Mouse (Mus musculus): ENCODE data around the gene Hapln2. TPM values are rescaled to one million over a fixed set of nuclear protein-coding genes. Genes with fewer than 3 reads are reported as not detected.

Gene Hapln2
- polyA plus RNA-seq, 1 experiment from 2014 or later = 0.10 TPM

DNA sequence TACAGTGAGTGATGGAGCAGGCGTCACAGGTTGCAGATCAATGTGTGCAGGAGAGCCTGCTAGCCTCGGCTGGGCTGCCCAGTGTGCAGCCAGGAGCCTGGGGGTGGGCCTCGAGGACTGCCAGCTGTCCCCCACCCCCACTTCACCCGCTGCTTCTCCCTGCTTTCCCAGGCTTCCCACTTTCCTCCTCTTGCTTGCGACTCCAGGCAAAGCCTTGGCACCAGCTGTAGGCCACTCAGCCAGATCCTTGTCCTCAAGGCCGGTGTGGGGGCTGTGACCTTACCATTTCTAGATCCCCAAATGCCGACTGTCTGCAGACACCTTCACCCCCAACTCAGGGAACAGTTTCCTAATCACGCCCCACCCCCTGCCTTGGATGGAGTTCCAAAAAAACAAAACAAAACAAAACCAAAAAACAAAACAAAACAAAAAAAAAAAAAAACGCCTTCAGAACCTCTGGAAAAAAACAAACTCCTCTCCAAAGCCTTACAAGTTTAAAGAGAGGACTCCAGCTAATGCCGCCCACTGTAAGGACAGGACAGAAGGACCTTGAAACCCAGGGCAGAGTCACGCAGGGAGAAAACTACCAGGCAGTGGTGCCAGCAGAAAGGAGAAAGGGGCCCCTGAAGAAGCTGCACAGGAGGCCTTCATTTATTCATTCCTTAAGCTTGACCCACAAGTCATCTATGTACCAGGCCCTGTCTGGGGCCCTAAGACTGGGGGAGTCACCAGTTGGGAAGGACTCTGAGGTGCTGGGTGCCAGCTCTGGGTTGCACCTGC is 26.4 kb downstream of the Hapln2 start:
- H3K4me3 ChIP-seq (replicated peaks) = peak overlapping the region; percentile 48
- H3K9ac ChIP-seq (replicated peaks) = no peak overlapping the region; the same call in 1 of the 2 replicates
- H3K4me1 ChIP-seq (replicated peaks) = peaks cover 23% of the 10 kb centered on the region
- H3K4me2 ChIP-seq = peak overlapping the region; percentile 76
- 14% methylated on average over 11 of the region's 11 CpGs for WGBS
- peaks cover 99% of the 10 kb centered on the region for H3K27me3 ChIP-seq
- H3K9me3 ChIP-seq = peaks cover 9% of the 10 kb centered on the region
- no peak for ATAC-seq (ENCODE audit: insufficient number of reproducible peaks, insufficient read depth, low FRiP score, low TSS enrichment, low read depth)
- H3K27ac ChIP-seq = no peak overlapping the region
- no peaks in the 10 kb centered on the region for H3K36me3 ChIP-seq

DNA sequence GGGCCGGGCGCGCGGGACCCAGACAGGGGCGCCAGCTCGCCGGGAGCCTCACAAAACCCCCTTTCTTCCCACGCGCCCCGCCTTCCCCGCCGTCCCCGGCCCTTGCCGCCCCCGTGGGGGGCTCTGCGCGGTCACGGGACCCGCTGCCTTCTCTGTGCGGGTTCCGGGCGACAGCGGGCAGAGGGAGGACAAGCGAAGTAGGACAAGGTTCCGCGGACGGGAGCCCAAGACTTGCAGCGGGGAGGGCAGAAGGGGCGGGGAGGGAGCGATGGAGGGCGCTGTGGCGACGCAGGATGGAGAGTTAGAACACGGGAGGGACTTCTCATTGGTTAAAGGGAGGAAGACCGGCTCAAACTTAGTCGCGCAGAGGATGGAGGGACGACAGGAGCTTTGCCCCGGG is 27.2 kb downstream of the Hapln2 start, which contains the start of gene Bcan:
Gene Bcan (minus strand): TSS at position 50 of the 400 bp plus-strand sequence.
- WGBS = 1% methylated on average over 39 of the region's 39 CpGs
- Histone ChIP-seq H3K4me2 (peak within 1 kb of the TSS; percentile 76), H3K36me3 (no peaks in the 10 kb centered on the region), H3K4me3 (replicated peaks) (peak within 1 kb of the TSS; percentile 48), H3K9me3 (peaks cover 7% of the 10 kb centered on the region), H3K9ac (replicated peaks) (peak within 1 kb of the TSS; percentile 34), H3K27ac (no peak within 1 kb of the TSS), H3K27me3 (peaks cover 100% of the 10 kb centered on the region), H3K4me1 (replicated peaks) (peaks cover 23% of the 10 kb centered on the region)
- no peak for ATAC-seq (ENCODE audit: insufficient number of reproducible peaks, insufficient read depth, low FRiP score, low TSS enrichment, low read depth)

DNA sequence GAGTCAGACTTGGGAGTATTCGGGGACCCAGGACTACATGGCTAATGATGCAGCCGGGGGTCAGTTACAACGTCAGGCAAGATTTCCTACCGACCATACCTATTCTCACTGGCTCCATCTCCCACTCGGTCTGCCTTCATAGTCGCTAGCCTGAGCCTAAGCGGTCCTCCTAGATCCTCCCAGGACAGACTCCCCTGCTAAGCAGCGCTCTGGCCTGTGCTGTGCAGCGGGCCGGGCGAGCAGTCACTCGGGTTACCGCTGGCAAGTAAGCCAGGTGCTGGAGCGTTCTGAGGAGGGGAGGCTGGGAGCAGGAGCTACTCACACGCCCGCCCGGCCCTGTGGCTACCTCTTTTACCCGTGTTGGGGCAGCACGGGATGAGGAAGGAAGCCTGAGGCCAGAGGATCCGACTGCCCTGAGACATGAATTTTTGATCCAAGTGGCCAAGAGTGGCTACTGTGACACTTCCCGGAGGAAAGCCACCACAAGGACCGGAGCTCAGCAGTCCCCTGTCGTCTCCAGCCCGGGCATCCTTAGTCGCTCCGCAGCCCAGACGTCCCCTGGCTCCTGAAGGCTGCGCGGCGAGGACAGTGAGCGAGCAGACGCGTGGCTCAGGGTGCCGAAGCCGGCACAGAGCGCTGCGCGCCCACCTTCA is 28.0 kb downstream of the Hapln2 start:
- Histone ChIP-seq H3K27ac (no peak overlapping the region), H3K4me2 (peak overlapping the region; percentile 76), H3K4me3 (replicated peaks) (peak overlapping the region; percentile 48), H3K27me3 (peaks cover 100% of the 10 kb centered on the region), H3K36me3 (no peaks in the 10 kb centered on the region), H3K4me1 (replicated peaks) (peaks cover 23% of the 10 kb centered on the region), H3K9me3 (peaks cover 7% of the 10 kb centered on the region), H3K9ac (replicated peaks) (no peak overlapping the region)
- no peak for ATAC-seq (ENCODE audit: insufficient number of reproducible peaks, insufficient read depth, low FRiP score, low TSS enrichment, low read depth)
- WGBS = 1% methylated on average over 37 of the region's 38 CpGs

DNA sequence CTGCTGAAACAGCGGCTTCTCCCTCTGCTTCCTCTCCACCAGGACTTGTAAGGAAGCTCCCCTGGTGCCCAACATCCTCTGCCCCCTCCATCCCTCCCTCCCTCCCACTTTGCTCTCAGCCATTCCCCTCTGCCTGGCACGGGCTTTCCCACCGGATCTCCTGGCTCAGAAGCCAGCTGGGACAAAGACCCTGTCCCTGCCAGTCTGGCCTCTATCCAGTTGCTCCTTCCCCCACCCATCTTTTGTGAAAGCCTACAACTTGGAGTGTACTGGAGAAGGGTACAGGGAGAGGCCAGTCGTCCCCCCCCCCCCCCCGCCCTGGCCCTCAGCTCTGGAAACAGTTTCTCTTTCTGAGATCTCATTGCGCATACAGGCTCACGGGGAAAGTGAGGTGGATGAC is 28.6 kb downstream of the Hapln2 start:
- H3K9me3 ChIP-seq = peaks cover 7% of the 10 kb centered on the region
- H3K4me2 ChIP-seq = no peak overlapping the region
- 2% methylated on average over 6 of the region's 7 CpGs for WGBS
- H3K27me3 ChIP-seq = peaks cover 100% of the 10 kb centered on the region
- H3K27ac ChIP-seq = no peak overlapping the region
- peaks cover 23% of the 10 kb centered on the region for H3K4me1 ChIP-seq (replicated peaks)
- no peak for ATAC-seq (ENCODE audit: insufficient number of reproducible peaks, insufficient read depth, low FRiP score, low TSS enrichment, low read depth)
- H3K9ac ChIP-seq (replicated peaks) = no peak overlapping the region
- H3K4me3 ChIP-seq (replicated peaks) = no peak overlapping the region
- no peaks in the 10 kb centered on the region for H3K36me3 ChIP-seq

DNA sequence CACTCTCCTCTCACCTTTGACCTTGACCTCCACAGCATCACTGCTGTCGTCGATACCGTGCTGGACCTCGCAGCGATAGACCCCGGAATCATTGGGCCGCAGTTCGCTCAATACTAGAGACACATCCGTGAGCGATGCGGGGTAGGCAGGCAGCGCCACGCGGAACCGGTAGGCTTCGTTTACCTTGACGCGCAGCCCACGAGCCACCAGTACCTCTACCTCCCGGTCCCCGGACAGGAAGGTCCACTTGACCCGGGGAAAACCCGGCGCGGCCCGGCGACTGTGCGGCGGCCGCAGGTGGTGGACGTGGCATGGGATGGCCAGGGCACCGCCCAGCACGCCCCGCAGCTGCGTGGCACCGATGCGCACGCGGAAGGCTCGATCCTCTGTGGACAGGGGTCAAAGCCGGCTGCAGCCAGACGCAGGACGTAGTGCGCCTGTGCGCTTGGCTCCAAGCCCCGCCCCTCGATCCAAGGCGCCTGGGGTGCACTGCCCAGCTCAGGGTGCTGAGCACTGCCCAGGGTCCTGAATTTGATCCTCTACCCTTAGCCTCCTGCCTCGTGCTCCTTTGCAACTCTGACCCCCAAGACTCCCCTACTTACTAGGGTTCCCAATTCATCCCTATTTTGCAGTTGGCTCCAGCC is 30.3 kb downstream of the Hapln2 start:
- H3K27me3 ChIP-seq = peaks cover 100% of the 10 kb centered on the region
- no peak for ATAC-seq (ENCODE audit: insufficient number of reproducible peaks, insufficient read depth, low FRiP score, low TSS enrichment, low read depth)
- H3K4me3 ChIP-seq (replicated peaks) = peak overlapping the region; percentile 35
- no peaks in the 10 kb centered on the region for H3K36me3 ChIP-seq
- 1% methylated on average over 49 of the region's 49 CpGs for WGBS
- peak overlapping the region; percentile 54 for H3K4me2 ChIP-seq
- H3K9ac ChIP-seq (replicated peaks) = no peak overlapping the region; the same call in 1 of the 2 replicates
- no peak overlapping the region for H3K27ac ChIP-seq
- H3K9me3 ChIP-seq = no peaks in the 10 kb centered on the region
- H3K4me1 ChIP-seq (replicated peaks) = peaks cover 23% of the 10 kb centered on the region

DNA sequence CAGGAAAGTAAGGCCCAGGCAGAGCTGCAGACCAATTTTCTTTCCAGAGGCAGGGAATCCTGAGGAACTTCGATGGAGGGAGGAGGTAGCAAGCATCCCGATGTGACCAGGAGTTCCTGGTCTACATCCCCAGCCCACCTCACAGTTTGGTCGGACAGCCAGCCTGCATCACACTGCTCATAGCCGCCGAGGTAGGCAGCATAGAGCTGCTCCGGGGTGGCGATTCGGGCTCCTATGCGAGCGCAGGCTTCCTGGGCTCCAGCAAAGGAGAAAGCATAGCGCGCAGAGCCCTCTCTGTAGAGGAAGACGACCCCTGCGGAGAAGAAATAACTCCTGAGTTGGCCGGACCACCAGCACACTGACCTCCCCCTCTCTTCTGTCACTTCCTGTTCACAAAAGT is 31.0 kb downstream of the Hapln2 start:
- Histone ChIP-seq H3K9me3 (no peaks in the 10 kb centered on the region), H3K36me3 (no peaks in the 10 kb centered on the region), H3K27ac (no peak overlapping the region), H3K27me3 (peaks cover 100% of the 10 kb centered on the region), H3K4me2 (peak overlapping the region; percentile 54; the same call in 1 of the 2 replicates), H3K9ac (replicated peaks) (no peak overlapping the region), H3K4me3 (replicated peaks) (no peak overlapping the region), H3K4me1 (replicated peaks) (peaks cover 23% of the 10 kb centered on the region)
- no peak for ATAC-seq (ENCODE audit: insufficient number of reproducible peaks, insufficient read depth, low FRiP score, low TSS enrichment, low read depth)
- WGBS = 2% methylated on average over 15 of the region's 15 CpGs

DNA sequence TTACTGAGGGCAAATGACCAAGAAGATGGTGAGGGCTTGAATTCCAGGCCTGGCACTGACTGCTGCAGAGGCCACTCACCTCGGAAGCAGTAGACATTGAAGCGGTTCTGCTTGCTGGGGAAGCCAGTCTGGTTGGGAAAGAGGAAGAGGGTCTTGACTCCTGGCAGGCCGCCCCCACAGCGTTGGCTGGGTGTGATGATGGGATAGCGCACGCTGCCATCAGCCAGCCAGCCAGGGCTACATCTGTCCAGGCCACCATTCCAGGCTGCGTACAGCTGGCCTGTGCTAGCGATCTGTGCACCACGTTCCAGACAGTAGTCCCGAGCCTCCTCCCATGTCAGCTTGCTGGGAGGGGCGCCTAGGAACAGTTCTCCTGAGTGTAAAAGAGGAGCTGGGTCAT is 32.1 kb downstream of the Hapln2 start:
- no peak overlapping the region for H3K4me2 ChIP-seq
- H3K36me3 ChIP-seq = no peaks in the 10 kb centered on the region
- H3K4me3 ChIP-seq (replicated peaks) = no peak overlapping the region
- H3K27me3 ChIP-seq = peaks cover 100% of the 10 kb centered on the region
- ATAC-seq (ENCODE audit: insufficient number of reproducible peaks, insufficient read depth, low FRiP score, low TSS enrichment, low read depth) = no peak
- WGBS = 24% methylated on average over 11 of the region's 11 CpGs
- no peaks in the 10 kb centered on the region for H3K9me3 ChIP-seq
- H3K27ac ChIP-seq = no peak overlapping the region
- peaks cover 21% of the 10 kb centered on the region for H3K4me1 ChIP-seq (replicated peaks)
- H3K9ac ChIP-seq (replicated peaks) = no peak overlapping the region

DNA sequence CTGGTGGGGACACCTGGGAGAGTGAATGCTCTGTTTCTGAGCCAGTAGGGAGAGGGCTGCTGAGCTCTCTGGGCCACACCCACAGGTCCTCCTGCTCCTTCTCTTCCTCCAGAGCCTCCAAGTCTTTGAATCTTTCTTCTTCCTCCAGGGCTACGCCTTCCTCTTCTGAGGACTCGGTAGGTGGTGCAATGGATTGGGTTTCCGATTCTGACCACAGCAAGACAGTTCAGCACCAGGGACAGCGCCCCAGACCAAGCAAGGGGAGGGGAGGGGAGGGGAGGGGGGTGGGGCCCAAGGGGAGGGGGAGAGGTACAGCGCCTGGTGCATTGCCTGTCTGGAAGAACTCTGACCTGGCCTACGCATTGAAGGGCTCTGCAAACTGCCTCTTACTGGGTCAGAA is 33.9 kb downstream of the Hapln2 start:
- Histone ChIP-seq H3K27ac (no peak overlapping the region), H3K9ac (replicated peaks) (no peak overlapping the region), H3K4me2 (no peak overlapping the region), H3K27me3 (peaks cover 100% of the 10 kb centered on the region), H3K4me3 (replicated peaks) (no peak overlapping the region), H3K9me3 (no peaks in the 10 kb centered on the region), H3K4me1 (replicated peaks) (peaks cover 11% of the 10 kb centered on the region), H3K36me3 (no peaks in the 10 kb centered on the region)
- 3% methylated on average over 5 of the region's 6 CpGs for WGBS
- no peak for ATAC-seq (ENCODE audit: insufficient number of reproducible peaks, insufficient read depth, low FRiP score, low TSS enrichment, low read depth)

DNA sequence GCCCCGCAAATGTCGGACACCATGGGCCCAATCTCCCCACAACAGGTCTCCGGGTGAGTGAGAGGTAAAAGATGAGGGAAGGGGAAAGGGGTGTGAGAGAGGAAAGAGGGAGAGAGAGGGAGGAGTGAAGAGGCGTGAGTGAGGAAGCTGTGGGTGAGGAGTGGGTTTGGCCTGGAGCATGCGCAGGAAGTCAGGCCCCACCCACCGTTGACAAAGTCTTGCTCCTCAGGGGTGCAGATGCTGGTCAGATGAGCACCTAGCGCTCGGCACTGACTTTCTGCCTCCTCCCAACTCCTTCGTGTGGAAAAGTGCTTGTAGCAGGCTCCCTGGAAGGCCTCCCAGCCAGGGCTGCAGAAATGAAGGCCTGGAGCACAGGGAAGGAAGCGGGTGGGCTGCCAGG is 37.4 kb downstream of the Hapln2 start:
- H3K4me2 ChIP-seq = no peak overlapping the region
- 33% methylated on average over 10 of the region's 10 CpGs for WGBS
- no peak overlapping the region for H3K27ac ChIP-seq
- no peaks in the 10 kb centered on the region for H3K9me3 ChIP-seq
- H3K4me3 ChIP-seq (replicated peaks) = no peak overlapping the region
- H3K36me3 ChIP-seq = no peaks in the 10 kb centered on the region
- peaks cover 74% of the 10 kb centered on the region for H3K27me3 ChIP-seq
- no peak overlapping the region for H3K9ac ChIP-seq (replicated peaks)
- H3K4me1 ChIP-seq (replicated peaks) = peaks cover 32% of the 10 kb centered on the region
- ATAC-seq (ENCODE audit: insufficient number of reproducible peaks, insufficient read depth, low FRiP score, low TSS enrichment, low read depth) = no peak

DNA sequence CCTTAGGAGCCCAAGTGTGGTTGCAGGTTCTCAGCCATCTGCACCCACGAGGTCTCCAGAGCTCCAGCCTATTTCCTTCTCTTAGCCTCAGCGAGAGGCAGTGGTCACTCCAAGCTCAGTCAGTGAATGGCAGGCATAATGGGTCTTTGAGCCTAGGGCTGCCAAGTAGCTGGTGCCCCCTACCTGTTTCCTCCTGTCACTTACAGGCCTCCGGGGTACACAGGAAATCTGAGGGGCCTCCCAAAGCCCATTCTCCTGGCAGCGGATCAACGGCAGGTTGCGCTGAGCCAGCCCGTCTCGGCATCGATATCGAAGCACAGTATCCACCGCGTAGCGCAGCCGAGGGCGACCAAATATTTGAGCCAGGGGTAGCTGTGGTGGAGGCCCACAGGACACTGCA is 39.3 kb downstream of the Hapln2 start:
- 7% methylated on average over 15 of the region's 15 CpGs for WGBS
- H3K9me3 ChIP-seq = no peaks in the 10 kb centered on the region
- ATAC-seq (ENCODE audit: insufficient number of reproducible peaks, insufficient read depth, low FRiP score, low TSS enrichment, low read depth) = 0 out of 2 replicates have a peak, but pooled peaks have one; percentile 3
- H3K36me3 ChIP-seq = no peaks in the 10 kb centered on the region
- peak overlapping the region; percentile 39 for H3K4me3 ChIP-seq (replicated peaks)
- peaks cover 64% of the 10 kb centered on the region for H3K27me3 ChIP-seq
- H3K9ac ChIP-seq (replicated peaks) = 0 out of 2 replicates have a peak overlapping the region, but pooled peaks have one; percentile 34
- H3K4me1 ChIP-seq (replicated peaks) = peaks cover 46% of the 10 kb centered on the region
- H3K4me2 ChIP-seq = peak overlapping the region; percentile 80
- no peak overlapping the region for H3K27ac ChIP-seq

DNA sequence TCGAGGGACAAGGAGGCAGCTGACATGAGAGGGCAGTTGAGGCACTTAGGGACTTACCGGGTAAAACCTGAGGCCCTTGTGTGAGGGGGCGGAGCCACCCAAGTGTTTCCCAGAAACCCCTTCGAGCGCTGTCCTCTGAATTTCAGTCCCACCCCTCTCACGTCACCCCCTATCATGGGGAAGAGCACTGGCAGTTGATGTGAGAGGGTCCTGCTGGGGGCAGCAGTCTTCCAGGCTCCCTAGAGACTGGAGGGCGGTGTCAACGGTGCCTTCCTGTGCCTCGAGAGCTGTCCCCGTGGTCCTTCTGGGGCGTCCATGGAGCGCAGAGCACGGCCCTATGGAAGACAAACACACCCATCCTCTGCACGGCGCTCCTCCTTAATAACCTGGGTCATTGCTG is 39.8 kb downstream of the Hapln2 start:
- Histone ChIP-seq H3K9me3 (no peaks in the 10 kb centered on the region), H3K9ac (replicated peaks) (0 out of 2 replicates have a peak overlapping the region, but pooled peaks have one; percentile 34), H3K36me3 (no peaks in the 10 kb centered on the region), H3K4me3 (replicated peaks) (peak overlapping the region; percentile 39), H3K4me1 (replicated peaks) (peaks cover 51% of the 10 kb centered on the region), H3K27me3 (peaks cover 60% of the 10 kb centered on the region), H3K4me2 (peak overlapping the region; percentile 80), H3K27ac (no peak overlapping the region)
- WGBS = 0% methylated on average over 15 of the region's 15 CpGs
- peak; percentile 14; the same call in 1 of the 2 replicates for ATAC-seq (ENCODE audit: insufficient number of reproducible peaks, insufficient read depth, low FRiP score, low TSS enrichment, low read depth)
